Mouse (Mus musculus) heart, embryonic 16.5 days (tissue): ENCODE measurements around the gene Gm20481. TPM values are rescaled to one million over a fixed set of nuclear protein-coding genes. Genes with fewer than 3 reads are reported as not detected.
"Not testable (repeated sequence)": the region's sequence is repeated elsewhere in the genome, so short reads cannot be mapped to it uniquely, and the experiment has no call there.

Experiments
- ATAC-seq: fragments of 200-750 bp; cut with Nextera tagmentation; replicated peaks from 2 replicates; pipeline ENCODE4 v1.8.0; 2017; ENCODE audit warnings: moderate number of reproducible peaks; ENCODE audit not compliant: insufficient read depth, low FRiP score; ENCODE audit errors: extremely low read depth
- H3K27ac ChIP-seq: fragments of 300-500 bp; sonication (generic); 2 replicates; pipeline ENCODE4 v1.5.1; 2014; ENCODE audit warnings: mild to moderate bottlenecking, low read length, control low read depth, moderate library complexity
- H3K27me3 ChIP-seq: fragments of 300-500 bp; sonication (generic); 2 replicates; pipeline ENCODE4 v1.6.1; 2014; ENCODE audit warnings: low read length, mixed read lengths; ENCODE audit not compliant: control insufficient read depth, insufficient read depth
- H3K36me3 ChIP-seq: fragments of 300-500 bp; sonication (generic); 2 replicates; pipeline ENCODE4 v1.6.1; 2014; ENCODE audit not compliant: control insufficient read depth, insufficient read depth
- H3K4me1 ChIP-seq: fragments of 300-500 bp; sonication (generic); 2 replicates; pipeline ENCODE4 v1.6.1; 2014; ENCODE audit warnings: low read length, mixed read lengths; ENCODE audit not compliant: control insufficient read depth, insufficient read depth
- H3K4me2 ChIP-seq: fragments of 300-500 bp; sonication (generic); 2 replicates; pipeline ENCODE4 v1.6.1; 2014; ENCODE audit warnings: low read depth, mild to moderate bottlenecking, control low read depth, low read length
- H3K4me3 ChIP-seq: fragments of 300-500 bp; sonication (generic); 2 replicates; pipeline ENCODE4 v1.5.1; 2014; ENCODE audit warnings: mild to moderate bottlenecking, control low read depth, low read length
- H3K9ac ChIP-seq: fragments of 300-500 bp; sonication (generic); 2 replicates; pipeline ENCODE4 v1.6.1; 2014; ENCODE audit warnings: low read length, control low read depth
- H3K9me3 ChIP-seq: fragments of 300-500 bp; sonication (generic); replicated peaks from 2 replicates; pipeline ENCODE4 v1.6.1; 2016; ENCODE audit warnings: low read length; ENCODE audit not compliant: control insufficient read depth
- WGBS: fragments of 180-500 bp; shearing (Covaris S2); extraction: QIAGEN DNeasy Blood & Tissue Kit; methylation state at CpG from one replicate; pipeline ENCODE4 v1.1.7; 2014; 5-methylcytosine and 5-hydroxymethylcytosine counted together
- polyA plus RNA-seq: library from polyadenylated mRNA; unstranded; fragments of >200 nt; fragmentation: Nextera tagmentation; extraction: Ambion mirVana; gene quantifications from 2 replicates; pipeline ENCODE4 v1.2.1, GENCODE M21; 2015

Gm20481 gene
- polyA plus RNA-seq, 1 experiment from 2014 or later: not detected

DNA sequence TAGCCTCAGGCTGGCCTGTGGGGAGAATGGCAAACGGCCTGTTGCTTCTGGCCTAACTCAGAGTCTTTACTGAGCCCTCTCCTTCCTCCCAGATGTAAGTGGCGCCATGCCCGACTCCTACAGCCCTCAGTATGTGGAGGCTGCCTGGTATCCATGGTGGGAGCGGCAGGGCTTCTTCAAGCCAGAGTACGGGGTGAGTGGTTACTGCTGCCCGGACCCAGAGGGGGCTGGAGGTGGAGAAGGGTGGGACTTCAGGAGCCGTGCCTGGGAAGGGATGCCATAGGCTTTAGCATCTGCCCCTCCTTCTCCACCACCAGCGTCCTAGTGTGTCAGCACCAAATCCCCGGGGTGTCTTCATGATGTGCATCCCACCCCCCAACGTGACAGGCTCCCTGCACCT, 35.4 kb downstream of the Gm20481 start:
- H3K36me3 ChIP-seq: peaks cover 32% of the 10 kb centered on the region

GRCm38 (mm10) chr17:35005902-35006301, 36.2 kb downstream of the Gm20481 start:
- H3K4me3 ChIP-seq, H3K9ac ChIP-seq, H3K9me3 ChIP-seq, H3K27ac ChIP-seq, H3K27me3 ChIP-seq, ATAC-seq, H3K4me2 ChIP-seq: not testable (repeated sequence)
- H3K4me1 ChIP-seq: peaks cover 19% of the 10 kb centered on the region
- peaks cover 38% of the 10 kb centered on the region for H3K36me3 ChIP-seq
- WGBS: 98% methylated on average over 4 of the region's 5 CpGs

More for the DNA sequence above, 35.4 kb downstream of the Gm20481 start:
- no peaks in the 10 kb centered on the region for H3K27me3 ChIP-seq
- ATAC-seq: no peak
- H3K9ac ChIP-seq: no peak overlapping the region
- H3K4me1 ChIP-seq: peaks cover 19% of the 10 kb centered on the region
- H3K27ac ChIP-seq: no peak overlapping the region
- WGBS: 89% methylated on average over 10 of the region's 10 CpGs
- no peak overlapping the region for H3K4me3 ChIP-seq
- no peak overlapping the region for H3K4me2 ChIP-seq
- no peaks in the 10 kb centered on the region for H3K9me3 ChIP-seq

- Histone ChIP-seq H3K4me2 (no peak overlapping the region), H3K4me1 (peaks cover 9% of the 10 kb centered on the region), H3K9ac (no peak overlapping the region), H3K4me3 (no peak overlapping the region), H3K27ac (no peak overlapping the region), H3K9me3 (no peaks in the 10 kb centered on the region), H3K27me3 (no peaks in the 10 kb centered on the region), H3K36me3 (peaks cover 54% of the 10 kb centered on the region)
- WGBS: 94% methylated on average over 7 of the region's 7 CpGs
- no peak for ATAC-seq
Measured at GRCm38 (mm10) chr17:35007387-35007991, 37.8 kb downstream of the Gm20481 start.

DNA sequence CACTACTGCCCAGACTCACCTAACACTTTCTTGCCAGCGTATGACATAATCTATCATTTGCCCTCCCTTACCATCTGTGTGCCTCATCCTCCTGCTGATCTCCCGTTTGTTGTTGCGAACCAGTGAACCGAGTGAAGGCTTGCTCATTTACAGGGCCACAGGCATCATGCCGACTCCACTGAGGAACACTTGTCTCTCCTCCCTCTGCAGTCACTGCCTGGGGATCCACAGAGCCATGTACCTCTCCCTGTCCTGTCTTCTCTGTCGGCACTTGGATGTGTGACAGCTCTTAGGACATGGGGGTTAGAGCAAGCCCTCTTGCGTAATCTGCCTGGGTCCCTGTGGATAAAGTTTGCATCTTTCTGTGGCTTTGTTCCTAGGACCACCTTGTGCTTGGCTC, 39.9 kb downstream of the Gm20481 start:
- Histone ChIP-seq H3K36me3 (peaks cover 68% of the 10 kb centered on the region), H3K27ac (no peak overlapping the region), H3K9ac (no peak overlapping the region), H3K27me3 (no peaks in the 10 kb centered on the region), H3K4me2 (no peak overlapping the region), H3K4me1 (no peaks in the 10 kb centered on the region), H3K9me3 (no peaks in the 10 kb centered on the region), H3K4me3 (no peak overlapping the region)
- WGBS: 85% methylated on average over 7 of the region's 7 CpGs
- no peak for ATAC-seq

GRCm38 (mm10) chr17:35011440-35011839, 41.7 kb downstream of the Gm20481 start:
- H3K9ac ChIP-seq: no peak overlapping the region
- no peak overlapping the region for H3K4me3 ChIP-seq
- H3K36me3 ChIP-seq: peaks cover 65% of the 10 kb centered on the region
- no peak for ATAC-seq
- H3K4me1 ChIP-seq: peaks cover 6% of the 10 kb centered on the region
- no peak overlapping the region for H3K27ac ChIP-seq
- WGBS: 92% methylated on average over 8 of the region's 8 CpGs
- H3K9me3 ChIP-seq: no peaks in the 10 kb centered on the region
- H3K27me3 ChIP-seq: no peaks in the 10 kb centered on the region
- H3K4me2 ChIP-seq: no peak overlapping the region

DNA sequence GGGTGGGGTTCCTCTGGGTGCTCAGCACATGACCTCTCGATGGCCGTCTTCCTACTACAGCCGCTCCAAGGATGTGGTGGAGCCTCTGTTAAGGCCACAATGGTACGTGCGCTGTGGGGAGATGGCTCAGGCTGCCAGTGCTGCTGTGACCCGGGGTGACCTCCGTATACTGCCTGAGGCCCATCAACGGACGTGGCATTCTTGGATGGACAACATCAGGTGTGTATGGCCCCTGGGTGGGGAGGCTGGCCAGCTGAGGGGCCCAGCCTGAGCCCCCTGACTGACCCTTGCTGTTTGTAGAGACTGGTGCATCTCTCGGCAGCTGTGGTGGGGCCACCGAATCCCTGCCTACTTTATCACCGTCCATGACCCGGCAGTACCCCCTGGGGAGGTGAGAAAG, 42.7 kb downstream of the Gm20481 start:
- ATAC-seq: no peak
- H3K27ac ChIP-seq: no peak overlapping the region
- no peak overlapping the region for H3K4me2 ChIP-seq
- no peak overlapping the region for H3K9ac ChIP-seq
- peaks cover 57% of the 10 kb centered on the region for H3K36me3 ChIP-seq
- no peaks in the 10 kb centered on the region for H3K9me3 ChIP-seq
- peaks cover 9% of the 10 kb centered on the region for H3K4me1 ChIP-seq
- H3K27me3 ChIP-seq: no peaks in the 10 kb centered on the region
- WGBS: 85% methylated on average over 13 of the region's 13 CpGs
- H3K4me3 ChIP-seq: no peak overlapping the region

- H3K27ac ChIP-seq: no peak overlapping the region
- WGBS: 84% methylated on average over 6 of the region's 6 CpGs
- peaks cover 9% of the 10 kb centered on the region for H3K4me1 ChIP-seq
- peaks cover 54% of the 10 kb centered on the region for H3K36me3 ChIP-seq
- H3K9me3 ChIP-seq: no peaks in the 10 kb centered on the region
- H3K4me3 ChIP-seq: no peak overlapping the region
- no peak overlapping the region for H3K9ac ChIP-seq
- no peak overlapping the region for H3K4me2 ChIP-seq
- ATAC-seq: no peak
- H3K27me3 ChIP-seq: no peaks in the 10 kb centered on the region
Measured at GRCm38 (mm10) chr17:35013221-35013620, 43.5 kb downstream of the Gm20481 start.

GRCm38 (mm10) chr17:35015296-35015695, 45.6 kb downstream of the Gm20481 start:
- H3K9ac ChIP-seq: no peak overlapping the region
- H3K9me3 ChIP-seq: no peaks in the 10 kb centered on the region
- no peak overlapping the region for H3K4me3 ChIP-seq
- peaks cover 50% of the 10 kb centered on the region for H3K36me3 ChIP-seq
- no peak overlapping the region for H3K27ac ChIP-seq
- no peak overlapping the region for H3K4me2 ChIP-seq
- no peaks in the 10 kb centered on the region for H3K27me3 ChIP-seq
- no peak for ATAC-seq
- WGBS: 91% methylated on average over 16 of the region's 16 CpGs
- peaks cover 9% of the 10 kb centered on the region for H3K4me1 ChIP-seq

DNA sequence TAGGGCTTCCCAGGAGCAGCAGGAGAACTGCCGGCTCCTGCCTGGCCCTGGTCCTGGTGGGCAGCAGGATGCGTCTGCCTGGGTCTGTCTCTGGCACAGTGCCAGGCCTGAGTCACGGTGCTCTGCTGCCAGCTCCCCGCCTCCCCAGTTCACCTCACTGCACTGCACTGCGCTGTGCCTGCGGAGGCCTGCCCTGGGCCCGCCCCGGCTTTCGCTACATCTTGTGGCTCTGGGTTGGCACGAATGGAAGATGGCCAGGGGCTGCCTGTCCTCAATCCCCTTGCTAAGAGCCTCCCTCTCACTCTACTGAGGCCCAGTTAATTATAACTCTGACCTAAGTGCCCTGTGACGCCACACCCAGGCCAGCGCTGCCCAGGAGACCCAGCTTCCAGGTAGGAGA, 46.7 kb downstream of the Gm20481 start, which contains the start of gene Vwa7:
TSS of gene Vwa7 (plus strand) at position 204 of the 400 bp plus-strand sequence.
- Histone ChIP-seq H3K4me3 (no peak within 1 kb of the TSS), H3K4me1 (peaks cover 12% of the 10 kb centered on the region), H3K36me3 (peaks cover 39% of the 10 kb centered on the region), H3K27ac (peak within 1 kb of the TSS; percentile 36; the same call in 1 of the 2 replicates), H3K9ac (peak within 1 kb of the TSS; percentile 49), H3K9me3 (no peaks in the 10 kb centered on the region), H3K27me3 (no peaks in the 10 kb centered on the region), H3K4me2 (no peak within 1 kb of the TSS)
- peak; percentile 53 for ATAC-seq
- 33% methylated on average over 12 of the region's 12 CpGs for WGBS
